Mouse (Mus musculus) retina, adult 2 months (tissue): ENCODE data around the gene 3110009E18Rik.

Source experiments
- DNase-seq: peaks from one replicate; pipeline ENCODE4 v3.0.0-alpha.2; 2012; ENCODE audit warnings: low read depth, low spot score

3110009E18Rik gene

GRCm38 (mm10) chr1:120101227-120101609 lies 19.8 kb upstream of the 3110009E18Rik start:
- DNase-seq, result no peak

GRCm38 (mm10) chr1:120105556-120105959 lies 15.4 kb upstream of the 3110009E18Rik start:
- DNase-seq, result no peak

- DNase-seq, result no peak
Observed at GRCm38 (mm10) chr1:120109741-120110432, 11.1 kb upstream of the 3110009E18Rik start.

- no peak for DNase-seq
Observed at GRCm38 (mm10) chr1:120111766-120112165, 9.2 kb upstream of the 3110009E18Rik start.

- no peak for DNase-seq
Observed at GRCm38 (mm10) chr1:120112251-120113187, 8.5 kb upstream of the 3110009E18Rik start.

GRCm38 (mm10) chr1:120115671-120116081 lies 5.3 kb upstream of the 3110009E18Rik start:
- no peak for DNase-seq

GRCm38 (mm10) chr1:120116106-120116505 lies 4.9 kb upstream of the 3110009E18Rik start:
- DNase-seq, result no peak

GRCm38 (mm10) chr1:120118854-120119253 lies 2.1 kb upstream of the 3110009E18Rik start:
- DNase-seq, result no peak

- DNase-seq, result no peak
Observed at GRCm38 (mm10) chr1:120119389-120119788, 1.6 kb upstream of the 3110009E18Rik start.

- DNase-seq, result no peak
Observed at GRCm38 (mm10) chr1:120120141-120120968, 632 bp upstream of the 3110009E18Rik start.

GRCm38 (mm10) chr1:120121930-120122530 lies 1.0 kb downstream of the 3110009E18Rik start:
- DNase-seq, result no peak

GRCm38 (mm10) chr1:120122634-120123383 lies 1.8 kb downstream of the 3110009E18Rik start:
- DNase-seq, result no peak

GRCm38 (mm10) chr1:120124839-120125238 lies 3.9 kb downstream of the 3110009E18Rik start:
- no peak for DNase-seq

- DNase-seq, result no peak
Observed at GRCm38 (mm10) chr1:120125471-120125870, 4.5 kb downstream of the 3110009E18Rik start.

GRCm38 (mm10) chr1:120126318-120126717 lies 5.3 kb downstream of the 3110009E18Rik start:
- no peak for DNase-seq

- DNase-seq, result no peak
Observed at GRCm38 (mm10) chr1:120132376-120132775, 11.4 kb downstream of the 3110009E18Rik start.

- no peak for DNase-seq
Observed at GRCm38 (mm10) chr1:120135934-120136786, 15.2 kb downstream of the 3110009E18Rik start.

GRCm38 (mm10) chr1:120138923-120139540 lies 18.0 kb downstream of the 3110009E18Rik start:
- DNase-seq, result no peak

- no peak for DNase-seq
Observed at GRCm38 (mm10) chr1:120140144-120140693, 19.2 kb downstream of the 3110009E18Rik start.
